Comparison of ENCODE assay signal across 8 mouse cellular contexts in genomic region chr14:11553273-11553665, GRCm38 (mm10). TPM values are rescaled to one million over a fixed set of nuclear protein-coding genes. Genes with fewer than 3 reads are reported as not detected.
DNase-seq lines count a peak whose midpoint lies in the region; ATAC-seq and TF ChIP-seq lines count a peak whose summit lies in the region.

Gene Ptprg (plus strand): TSS chr14:11553532.

- TF ChIP-seq CTCF in layer of hippocampus, adult 2 months (conservative IDR thresholded peaks at IDR 0.05): no peak

- peak; percentile 94 for DNase-seq in R1 (ENCODE audit: low read depth, low spot score)
- DNase-seq in cerebellum, postnatal 10 days: peak; percentile 95
- DNase-seq in frontal cortex, postnatal 10 days (ENCODE audit: low spot score in 2 of 2): peak; percentile 80 to 86
- peak; percentile 88 for DNase-seq in heart, postnatal 4 days
- peak; percentile 81 to 86 for DNase-seq in layer of hippocampus, adult 2 months (ENCODE audit: low spot score in 2 of 2)
- DNase-seq in ovary, adult 18-20 months (ENCODE audit: low spot score): peak; percentile 83

- H3K4me1 ChIP-seq in liver, embryonic 16.5 days (ENCODE audit: control insufficient read depth, low read depth, low read length): no peaks in the 10 kb centered on the region

- ATAC-seq in liver, embryonic 16.5 days (ENCODE audit: low read depth): peak; percentile 80
- no peak for ATAC-seq in erythroid progenitor cell, adult 5-6 weeks (replicated peaks; ENCODE audit: low FRiP score, poor library complexity, severe bottlenecking)

- H3K36me3 ChIP-seq in liver, embryonic 16.5 days (ENCODE audit: control insufficient read depth, insufficient read depth): no peaks in the 10 kb centered on the region

- H3K9me3 ChIP-seq in liver, embryonic 16.5 days (replicated peaks; ENCODE audit: control insufficient read depth, low read length): no peaks in the 10 kb centered on the region

- under 1% methylated on average over 40 of the region's 40 CpGs for WGBS in liver, embryonic 16.5 days (ENCODE audit: insufficient replicate concordance)

- peak within 1 kb of the TSS; percentile 94 for H3K4me3 ChIP-seq in layer of hippocampus, adult 2 months
- peak within 1 kb of the TSS; percentile 62 for H3K4me3 ChIP-seq in liver, embryonic 16.5 days (ENCODE audit: low read depth, low read length)

- H3K27ac ChIP-seq in layer of hippocampus, adult 2 months: peak within 1 kb of the TSS; percentile 97
- peak within 1 kb of the TSS; percentile 72 for H3K27ac ChIP-seq in liver, embryonic 16.5 days (ENCODE audit: low read length)

- H3K9ac ChIP-seq in liver, embryonic 16.5 days (ENCODE audit: low read depth, low read length): peak within 1 kb of the TSS; percentile 57

- H3K4me2 ChIP-seq in liver, embryonic 16.5 days (ENCODE audit: low read depth, low read length): peak within 1 kb of the TSS; percentile 66

- peaks cover 46% of the 10 kb centered on the region for H3K27me3 ChIP-seq in liver, embryonic 16.5 days (ENCODE audit: control insufficient read depth, insufficient read depth, low read depth, low read length)

RNA-seq across cellular contexts. Expression of gene Ptprg, which starts in this region (rescaled TPM):
- total RNA-seq in heart, postnatal 4 days (2021): 10 to 100 TPM; 69.3 to 72.5 TPM
- 100 to 1,000 TPM; 106 to 112 TPM for total RNA-seq in layer of hippocampus, adult 2 months (2021)
- 1.5 and 1.7 TPM in 2 replicates for polyA plus RNA-seq in liver, embryonic 16.5 days (2015; fragmentation: Nextera tagmentation; extraction: Ambion mirVana)
- total RNA-seq in erythroid progenitor cell, adult 5-6 weeks (2015; ENCODE audit: low replicate concordance): 1.7 TPM in 1 of 2 replicates, not detected in the other
- total RNA-seq in erythroid progenitor cell, adult 5-6 weeks (2017; ENCODE audit: low replicate concordance): not detected in 2 replicates

Comparison
In these comparisons a context has a peak if more than half of its experiments do, and no peak if none do; other contexts are left out.
1. RNA of gene Ptprg (total RNA-seq): 106 to 112 TPM in layer of hippocampus, adult 2 months and 69.3 to 72.5 TPM in heart, postnatal 4 days; 1.7 TPM in erythroid progenitor cell, adult 5-6 weeks; every median in the first group is over 10 times any median in the second.
2. Peak in every context shown above with its lines, with median percentiles within 50 percentile points of each other: DNase-seq.